Mouse (Mus musculus): ENCODE measurements around the gene Zmynd10.

The Zmynd10 gene

GRCm38 (mm10) chr9:107540420-107540819 is 6.7 kb upstream of the Zmynd10 start:
- CTCF ChIA-PET, result no interaction called here

- CTCF ChIA-PET, result no interaction called here
These were observed 6.1 kb upstream of the Zmynd10 start for GRCm38 (mm10) chr9:107541005-107541404.

- CTCF ChIA-PET, result interaction anchor here (0.6 kb wide), 1 partner anchor 1316 kb away, joined by 7 read pairs; no protein-coding TSS in a partner anchor
These were observed 5.4 kb upstream of the Zmynd10 start, which contains the start of the genes Cyb561d2 and Nprl2 for GRCm38 (mm10) chr9:107541474-107542351. TSS of gene Cyb561d2 (minus strand) at chr9:107542193. TSS of gene Nprl2 (plus strand) at chr9:107542226.

GRCm38 (mm10) chr9:107542352-107542686 is 4.8 kb upstream of the Zmynd10 start:
- CTCF ChIA-PET, result no interaction called here

- CTCF ChIA-PET, result no interaction called here
These were observed 4.4 kb upstream of the Zmynd10 start for GRCm38 (mm10) chr9:107542721-107543120.

GRCm38 (mm10) chr9:107543299-107543698 is 3.8 kb upstream of the Zmynd10 start:
- CTCF ChIA-PET, result interaction anchor here (1.1 kb wide), 1 partner anchor 19 kb away, joined by 3 read pairs; no protein-coding TSS in a partner anchor

GRCm38 (mm10) chr9:107544196-107544700 is 2.9 kb upstream of the Zmynd10 start:
- CTCF ChIA-PET, result interaction anchor here (1.1 kb wide), 1 partner anchor 18 kb away, joined by 3 read pairs; no protein-coding TSS in a partner anchor

- CTCF ChIA-PET, result no interaction called here
These were observed 2.4 kb upstream of the Zmynd10 start for GRCm38 (mm10) chr9:107544729-107545128.

GRCm38 (mm10) chr9:107545199-107545598 is 1.9 kb upstream of the Zmynd10 start:
- CTCF ChIA-PET, result no interaction called here

GRCm38 (mm10) chr9:107545602-107546001 is 1.5 kb upstream of the Zmynd10 start:
- CTCF ChIA-PET, result no interaction called here

GRCm38 (mm10) chr9:107547957-107548356 is 859 bp downstream of the Zmynd10 start:
- CTCF ChIA-PET, result interaction anchor here (0.6 kb wide), 2 partner anchors 32 to 1074 kb away, joined by 3 read pairs; no protein-coding TSS in a partner anchor

GRCm38 (mm10) chr9:107548820-107549219 is 1.7 kb downstream of the Zmynd10 start:
- CTCF ChIA-PET, result no interaction called here

GRCm38 (mm10) chr9:107549297-107550074 is 2.4 kb downstream of the Zmynd10 start:
- CTCF ChIA-PET, result interaction anchor here (0.7 to 1.4 kb wide), 2 partner anchors 13 to 1017 kb away, joined by 3 to 7 read pairs; partner anchors contain the start of gene Tusc2

GRCm38 (mm10) chr9:107550491-107551116 is 3.5 kb downstream of the Zmynd10 start:
- CTCF ChIA-PET, result interaction anchor here (0.7 to 1.4 kb wide), 2 partner anchors 12 to 1016 kb away, joined by 3 to 7 read pairs; partner anchors contain the start of gene Tusc2

- CTCF ChIA-PET, result interaction anchor here (1.4 kb wide), 1 partner anchor 12 kb away, joined by 3 read pairs; the partner anchor contains the start of gene Tusc2
These were observed 4.2 kb downstream of the Zmynd10 start, which contains the start of gene Rassf1 for GRCm38 (mm10) chr9:107551117-107551889. TSS of gene Rassf1 (plus strand) at chr9:107551555.

GRCm38 (mm10) chr9:107551890-107552355 is 4.8 kb downstream of the Zmynd10 start:
- CTCF ChIA-PET, result no interaction called here

- CTCF ChIA-PET, result no interaction called here
These were observed 5.7 kb downstream of the Zmynd10 start for GRCm38 (mm10) chr9:107552690-107553393.

- CTCF ChIA-PET, result interaction anchor here (0.7 kb wide), 1 partner anchor 10 kb away, joined by 5 read pairs; no protein-coding TSS in a partner anchor
These were observed 6.6 kb downstream of the Zmynd10 start for GRCm38 (mm10) chr9:107553541-107554318.

GRCm38 (mm10) chr9:107554319-107554825 is 7.3 kb downstream of the Zmynd10 start:
- CTCF ChIA-PET, result no interaction called here

Data from spleen, embryonic (tissue).